Mouse (Mus musculus) limb, embryonic 12.5 days (tissue): ENCODE measurements around the gene Dst. TPM values are rescaled to one million over a fixed set of nuclear protein-coding genes. Genes with fewer than 3 reads are reported as not detected.

Experiments
- ATAC-seq: fragments of 200-750 bp; cut with Nextera tagmentation; 2 replicates; pipeline ENCODE4 v1.8.0; 2017; ENCODE audit warnings: low read depth, moderate TSS enrichment; ENCODE audit not compliant: insufficient number of reproducible peaks, insufficient read depth, low FRiP score, low TSS enrichment
- H3K27ac ChIP-seq: fragments of 300-500 bp; sonication (generic); 2 replicates; pipeline ENCODE4 v1.5.1; 2016; ENCODE audit warnings: mild to moderate bottlenecking, moderate library complexity
- H3K27me3 ChIP-seq: fragments of 300-500 bp; sonication (generic); 2 replicates; pipeline ENCODE4 v1.6.1; 2016; ENCODE audit warnings: mild to moderate bottlenecking, moderate library complexity
- H3K36me3 ChIP-seq: fragments of 300-500 bp; sonication (generic); 2 replicates; pipeline ENCODE4 v1.6.1; 2016; ENCODE audit warnings: mild to moderate bottlenecking, moderate library complexity
- H3K4me1 ChIP-seq: fragments of 300-500 bp; sonication (generic); replicated peaks from 2 replicates; pipeline ENCODE4 v1.6.1; 2016
- H3K4me2 ChIP-seq: fragments of 300-500 bp; sonication (generic); 2 replicates; pipeline ENCODE4 v1.6.1; 2016; ENCODE audit warnings: mild to moderate bottlenecking, moderate library complexity
- H3K4me3 ChIP-seq: fragments of 300-500 bp; sonication (generic); replicated peaks from 2 replicates; pipeline ENCODE4 v1.5.1; 2016; ENCODE audit warnings: mild to moderate bottlenecking
- H3K9ac ChIP-seq: fragments of 300-500 bp; sonication (generic); replicated peaks from 2 replicates; pipeline ENCODE4 v1.6.1; 2016; ENCODE audit warnings: mild to moderate bottlenecking, moderate library complexity
- H3K9me3 ChIP-seq: fragments of 300-500 bp; sonication (generic); 2 replicates; pipeline ENCODE4 v1.6.1; 2016; ENCODE audit warnings: mild to moderate bottlenecking, moderate library complexity
- WGBS: fragments of 180-500 bp; shearing (Covaris S2); methylation state at CpG from one replicate; pipeline ENCODE4 v1.1.7; 2016; 5-methylcytosine and 5-hydroxymethylcytosine counted together
- polyA plus RNA-seq: library from polyadenylated mRNA; unstranded; fragments of >200 nt; fragmentation: Nextera tagmentation; extraction: Ambion mirVana; gene quantifications from 2 replicates; pipeline ENCODE4 v1.2.1, GENCODE M21; 2016

The Dst gene
- polyA plus RNA-seq, 1 experiment from 2014 or later: 25.5 TPM

DNA sequence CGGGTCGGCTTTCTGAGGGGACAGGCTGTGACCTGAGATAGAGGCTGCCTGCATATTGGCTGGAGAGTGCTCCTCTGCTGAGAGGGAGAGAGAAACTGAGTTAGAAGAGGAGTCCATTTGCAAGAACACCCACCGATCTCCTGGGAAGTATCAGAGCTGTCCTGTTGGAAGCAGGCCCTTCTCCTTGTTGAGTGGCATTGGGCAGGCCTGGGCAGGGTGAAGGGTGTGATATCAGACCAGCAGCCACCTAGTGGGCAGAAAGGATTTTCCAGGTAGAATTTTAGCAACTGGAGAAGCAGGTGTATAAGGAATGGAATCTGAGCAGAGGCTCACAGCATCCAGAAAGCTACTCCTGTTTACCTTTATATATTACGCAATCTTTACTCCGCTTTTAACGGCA lies 39.8 kb downstream of the Dst start:
- no peaks in the 10 kb centered on the region; the same call in 1 of the 2 replicates for H3K4me1 ChIP-seq
- 90% methylated on average over 6 of the region's 6 CpGs for WGBS

GRCm38 (mm10) chr1:33948511-33948910 lies 40.5 kb downstream of the Dst start:
- no peak overlapping the region for H3K9ac ChIP-seq
- no peaks in the 10 kb centered on the region; the same call in 1 of the 2 replicates for H3K4me1 ChIP-seq

More for the DNA sequence above, 39.8 kb downstream of the Dst start:
- no peak for ATAC-seq
- H3K36me3 ChIP-seq: no peaks in the 10 kb centered on the region
- no peak overlapping the region for H3K27ac ChIP-seq
- no peaks in the 10 kb centered on the region for H3K9me3 ChIP-seq
- H3K4me3 ChIP-seq: no peak overlapping the region
- H3K27me3 ChIP-seq: no peaks in the 10 kb centered on the region
- H3K9ac ChIP-seq: no peak overlapping the region
- no peak overlapping the region for H3K4me2 ChIP-seq

DNA sequence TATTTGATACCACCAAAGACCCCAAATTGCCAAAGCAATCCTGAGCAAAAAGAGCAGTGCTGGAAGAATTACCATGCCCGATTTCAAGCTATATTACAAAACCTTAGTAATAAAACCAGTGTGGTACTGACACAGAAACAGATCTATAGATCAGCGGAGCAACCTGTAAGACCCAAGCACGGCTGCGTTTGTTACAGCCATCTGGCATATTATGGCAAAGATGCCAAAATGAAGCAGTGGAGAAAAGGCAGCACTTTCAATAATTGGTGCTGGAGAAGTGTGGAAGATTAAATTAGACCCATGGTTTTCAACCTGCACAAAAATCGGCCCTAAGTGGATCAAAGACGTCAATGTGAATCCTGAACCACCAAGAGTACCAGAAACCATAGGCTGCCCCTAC lies 47.6 kb downstream of the Dst start:
- Histone ChIP-seq H3K9ac (no peak overlapping the region), H3K4me2 (no peak overlapping the region), H3K9me3 (no peaks in the 10 kb centered on the region), H3K4me1 (no peaks in the 10 kb centered on the region), H3K27me3 (no peaks in the 10 kb centered on the region), H3K4me3 (no peak overlapping the region), H3K36me3 (no peaks in the 10 kb centered on the region), H3K27ac (no peak overlapping the region)
- ATAC-seq: no peak
- WGBS: 90% methylated on average over 6 of the region's 6 CpGs

More at GRCm38 (mm10) chr1:33948511-33948910, 40.5 kb downstream of the Dst start:
- Histone ChIP-seq H3K27ac (no peak overlapping the region), H3K4me2 (no peak overlapping the region), H3K36me3 (no peaks in the 10 kb centered on the region), H3K4me3 (no peak overlapping the region), H3K27me3 (no peaks in the 10 kb centered on the region), H3K9me3 (no peaks in the 10 kb centered on the region)
- no peak for ATAC-seq
- 87% methylated on average over 5 of the region's 5 CpGs for WGBS

DNA sequence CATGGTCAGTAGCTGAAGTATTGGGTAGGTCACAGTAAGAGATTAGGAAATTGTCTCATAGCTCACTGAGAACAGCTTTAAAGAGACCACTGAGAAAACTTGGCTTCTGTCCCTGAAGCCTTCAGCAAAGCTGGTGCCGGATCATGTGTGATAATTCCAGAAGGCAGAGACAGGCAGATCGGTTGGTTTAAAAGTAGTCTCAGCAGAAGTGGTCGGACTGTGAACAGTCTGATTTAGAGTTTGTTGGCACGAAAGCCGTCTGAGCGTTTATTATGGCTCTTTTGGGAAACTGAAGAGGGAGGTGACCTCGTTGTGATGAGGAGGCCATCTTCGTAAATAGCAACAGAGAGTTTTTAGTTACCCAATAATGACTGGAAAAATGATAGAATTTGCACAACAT lies 52.4 kb downstream of the Dst start:
- WGBS: 83% methylated on average over 8 of the region's 8 CpGs
- ATAC-seq: no peak
- Histone ChIP-seq H3K4me1 (no peaks in the 10 kb centered on the region), H3K4me3 (no peak overlapping the region), H3K27ac (no peak overlapping the region), H3K36me3 (no peaks in the 10 kb centered on the region), H3K27me3 (no peaks in the 10 kb centered on the region), H3K4me2 (no peak overlapping the region), H3K9me3 (no peaks in the 10 kb centered on the region), H3K9ac (no peak overlapping the region)

DNA sequence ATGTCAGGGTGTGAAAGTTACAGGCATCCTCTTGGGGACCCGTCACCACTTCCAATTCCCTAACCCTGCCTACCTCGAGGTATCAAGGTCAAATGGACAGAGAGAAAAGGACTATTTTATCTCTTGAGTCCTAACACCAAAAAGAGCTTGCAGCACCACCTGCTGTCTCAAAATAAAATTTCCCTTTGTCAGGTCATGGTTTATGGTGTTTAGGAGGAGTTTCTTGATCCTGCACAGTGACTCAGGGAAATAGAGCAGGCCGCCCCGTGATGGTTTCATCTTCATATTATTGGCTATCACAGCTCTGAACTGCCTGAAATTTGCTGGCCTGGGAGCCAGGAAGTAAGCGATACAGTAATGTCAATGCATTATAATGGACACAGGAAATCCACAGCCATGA lies 56.6 kb downstream of the Dst start:
- no peak for ATAC-seq
- no peak overlapping the region for H3K4me2 ChIP-seq
- no peak overlapping the region for H3K27ac ChIP-seq
- no peaks in the 10 kb centered on the region for H3K9me3 ChIP-seq
- 54% methylated on average over 5 of the region's 5 CpGs for WGBS
- no peak overlapping the region for H3K9ac ChIP-seq
- no peak overlapping the region for H3K4me3 ChIP-seq
- no peaks in the 10 kb centered on the region for H3K36me3 ChIP-seq
- H3K4me1 ChIP-seq: peaks cover 8% of the 10 kb centered on the region; the same call in 1 of the 2 replicates
- no peaks in the 10 kb centered on the region for H3K27me3 ChIP-seq

DNA sequence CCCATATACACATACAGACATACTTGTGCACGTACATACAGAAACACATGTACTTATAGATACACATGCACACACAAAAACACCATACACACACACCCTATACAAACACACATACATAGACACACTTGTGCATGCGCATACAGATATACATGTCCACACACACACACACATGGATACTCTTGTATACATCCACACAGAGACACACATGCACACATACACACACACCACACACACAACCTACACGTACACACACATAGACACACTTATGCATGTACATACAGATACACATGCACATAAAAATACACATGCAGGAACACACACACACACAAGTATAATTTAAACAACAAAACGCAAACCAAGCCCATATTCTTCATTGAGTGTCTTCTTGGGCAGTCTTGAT lies 57.8 kb downstream of the Dst start:
- H3K4me1 ChIP-seq: peaks cover 16% of the 10 kb centered on the region; the same call in 1 of the 2 replicates
- WGBS: 85% methylated on average over 4 of the region's 4 CpGs
- H3K4me3 ChIP-seq: no peak overlapping the region
- H3K9ac ChIP-seq: no peak overlapping the region
- H3K27me3 ChIP-seq: no peaks in the 10 kb centered on the region
- H3K9me3 ChIP-seq: no peaks in the 10 kb centered on the region
- H3K27ac ChIP-seq: no peak overlapping the region
- no peak for ATAC-seq
- no peak overlapping the region for H3K4me2 ChIP-seq
- no peaks in the 10 kb centered on the region for H3K36me3 ChIP-seq

GRCm38 (mm10) chr1:33966328-33966727 lies 58.3 kb downstream of the Dst start:
- Histone ChIP-seq H3K4me2 (no peak overlapping the region), H3K4me3 (no peak overlapping the region), H3K4me1 (peaks cover 16% of the 10 kb centered on the region; the same call in 1 of the 2 replicates), H3K27me3 (no peaks in the 10 kb centered on the region), H3K9me3 (no peaks in the 10 kb centered on the region), H3K36me3 (no peaks in the 10 kb centered on the region), H3K27ac (no peak overlapping the region), H3K9ac (no peak overlapping the region)
- ATAC-seq: no peak
- 32% methylated on average over 6 of the region's 6 CpGs for WGBS

- Histone ChIP-seq H3K9ac (no peak overlapping the region), H3K9me3 (no peaks in the 10 kb centered on the region; the same call in 1 of the 2 replicates), H3K4me2 (no peak overlapping the region), H3K4me1 (peaks cover 16% of the 10 kb centered on the region; the same call in 1 of the 2 replicates), H3K27ac (no peak overlapping the region), H3K27me3 (no peaks in the 10 kb centered on the region), H3K4me3 (no peak overlapping the region), H3K36me3 (no peaks in the 10 kb centered on the region)
- WGBS: 87% methylated on average over 4 of the region's 4 CpGs
- ATAC-seq: no peak
Measured at GRCm38 (mm10) chr1:33967206-33967605, 59.2 kb downstream of the Dst start.

DNA sequence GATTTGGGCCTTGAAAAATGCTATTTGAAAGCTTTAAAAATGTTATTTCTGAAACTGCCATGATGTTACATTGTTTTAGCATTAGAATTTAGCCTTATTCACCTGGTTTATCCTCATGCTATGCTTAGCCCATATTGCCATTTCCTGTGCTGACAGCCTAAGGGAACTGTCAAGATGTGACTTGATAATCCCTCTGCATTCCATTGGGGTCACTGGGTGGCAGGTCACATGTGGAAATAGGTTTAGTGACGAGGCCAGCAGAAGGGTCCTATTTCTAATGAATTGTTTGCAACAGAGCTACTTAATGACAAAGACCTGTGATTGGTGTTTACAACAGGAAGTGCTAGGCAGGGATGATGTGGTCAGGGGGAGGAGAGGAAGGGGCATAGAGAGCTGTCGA lies 61.9 kb downstream of the Dst start:
- H3K36me3 ChIP-seq: no peaks in the 10 kb centered on the region
- no peak overlapping the region for H3K4me3 ChIP-seq
- no peaks in the 10 kb centered on the region for H3K27me3 ChIP-seq
- no peaks in the 10 kb centered on the region; the same call in 1 of the 2 replicates for H3K9me3 ChIP-seq
- no peak overlapping the region for H3K4me2 ChIP-seq
- no peak overlapping the region for H3K9ac ChIP-seq
- H3K27ac ChIP-seq: no peak overlapping the region
- no peak for ATAC-seq
- 12% methylated on average over 2 of the region's 2 CpGs for WGBS
- H3K4me1 ChIP-seq: peaks cover 16% of the 10 kb centered on the region; the same call in 1 of the 2 replicates

DNA sequence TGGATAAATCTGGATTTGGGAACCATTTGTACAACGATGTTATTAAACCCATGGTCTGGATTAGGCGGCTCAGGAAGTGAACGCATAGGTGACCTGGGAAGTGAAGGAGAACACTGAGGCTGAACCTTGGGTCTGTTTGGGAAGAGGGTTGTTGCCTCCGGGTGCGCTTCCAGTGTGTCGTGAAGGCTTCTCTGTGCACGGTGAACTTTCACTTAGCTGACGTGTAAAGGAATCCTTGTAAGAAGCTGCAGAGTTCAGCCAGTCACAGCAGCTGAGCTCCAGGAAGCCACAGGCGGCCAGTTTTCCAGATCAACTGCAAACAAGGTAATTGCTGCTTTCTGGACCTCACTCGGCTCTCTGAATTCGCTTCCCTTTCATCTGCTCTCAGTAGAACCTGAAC lies 66.4 kb downstream of the Dst start:
- Histone ChIP-seq H3K9ac (no peak overlapping the region), H3K9me3 (no peaks in the 10 kb centered on the region; the same call in 1 of the 2 replicates), H3K4me2 (no peak overlapping the region), H3K27me3 (no peaks in the 10 kb centered on the region), H3K27ac (no peak overlapping the region), H3K4me3 (no peak overlapping the region), H3K36me3 (no peaks in the 10 kb centered on the region), H3K4me1 (peaks cover 15% of the 10 kb centered on the region; the same call in 1 of the 2 replicates)
- WGBS: 78% methylated on average over 11 of the region's 11 CpGs
- no peak for ATAC-seq

GRCm38 (mm10) chr1:33975333-33975732 lies 67.3 kb downstream of the Dst start:
- H3K4me1 ChIP-seq: peaks cover 10% of the 10 kb centered on the region; the same call in 1 of the 2 replicates
- no peak overlapping the region for H3K4me2 ChIP-seq
- WGBS: 88% methylated on average over 4 of the region's 4 CpGs
- no peaks in the 10 kb centered on the region; the same call in 1 of the 2 replicates for H3K9me3 ChIP-seq
- no peaks in the 10 kb centered on the region for H3K27me3 ChIP-seq
- H3K27ac ChIP-seq: no peak overlapping the region
- ATAC-seq: no peak
- no peak overlapping the region for H3K9ac ChIP-seq
- no peaks in the 10 kb centered on the region for H3K36me3 ChIP-seq
- no peak overlapping the region for H3K4me3 ChIP-seq

- H3K9me3 ChIP-seq: no peaks in the 10 kb centered on the region
- H3K4me2 ChIP-seq: no peak overlapping the region
- no peak for ATAC-seq
- H3K4me1 ChIP-seq: peaks cover 7% of the 10 kb centered on the region; the same call in 1 of the 2 replicates
- H3K4me3 ChIP-seq: no peak overlapping the region
- no peaks in the 10 kb centered on the region for H3K36me3 ChIP-seq
- H3K9ac ChIP-seq: no peak overlapping the region
- no peaks in the 10 kb centered on the region for H3K27me3 ChIP-seq
- H3K27ac ChIP-seq: no peak overlapping the region
- 89% methylated on average over 6 of the region's 6 CpGs for WGBS
Measured at GRCm38 (mm10) chr1:33977832-33978231, 69.8 kb downstream of the Dst start.
